Mouse (Mus musculus) hematopoietic stem cell, adult 5-6 weeks (primary cell): ENCODE results near the gene Rgma. TPM values are rescaled to one million over a fixed set of nuclear protein-coding genes. Genes with fewer than 3 reads are reported as not detected.

ENCODE experiments used
- ATAC-seq, 2 experiments: fragments of 125-278 bp in 1 of 2; replicated peaks in 1 of 2; 2 replicates each; pipeline ENCODE4 v1.8.0; 2016 to 2017; ENCODE audit warnings: inconsistent platforms in 2 of 2, mild to moderate bottlenecking in 2 of 2, moderate number of reproducible peaks in 2 of 2, low read depth in 1 of 2, moderate TSS enrichment in 1 of 2; ENCODE audit not compliant: low FRiP score in 2 of 2, poor library complexity in 2 of 2, severe bottlenecking in 2 of 2, insufficient read depth in 1 of 2, low TSS enrichment in 1 of 2
- total RNA-seq: library from RNA; stranded (forward); fragments of 172-1452, 232-1000 nt; gene quantifications from 2 replicates; pipeline ENCODE4 v1.2.3, GENCODE M21; 2017

The Rgma gene
- total RNA-seq, 1 experiment from 2014 or later = not detected

DNA sequence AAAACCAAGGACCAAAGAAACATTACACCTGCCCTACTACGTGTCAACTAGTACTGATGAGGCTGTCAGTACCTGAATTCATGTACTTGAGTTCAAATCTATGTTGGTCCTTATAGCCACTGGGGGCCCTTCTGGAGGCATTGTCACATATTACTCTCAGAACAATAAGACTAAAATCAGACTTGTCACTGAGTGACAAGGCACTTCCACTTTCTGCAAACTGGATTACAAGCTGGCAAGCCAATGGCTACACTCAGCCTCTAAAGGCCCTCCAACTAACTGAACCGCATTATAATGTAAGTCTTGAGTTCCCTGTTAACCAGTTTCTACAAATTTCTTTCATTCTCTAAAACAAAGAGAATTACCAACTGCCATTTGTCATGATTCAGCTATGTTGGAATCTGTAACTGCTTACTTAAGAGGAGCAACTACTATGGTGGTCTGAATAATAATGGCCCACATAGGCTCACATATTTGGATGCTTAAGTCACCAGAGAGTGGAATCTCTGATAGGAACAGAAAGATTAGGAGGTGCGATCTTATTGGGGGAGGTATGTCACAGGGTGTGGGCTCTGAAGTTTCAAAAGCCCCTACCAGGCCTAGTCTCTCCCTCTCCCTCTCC lies 77.0 kb downstream of the Rgma start:
- no peak for ATAC-seq

DNA sequence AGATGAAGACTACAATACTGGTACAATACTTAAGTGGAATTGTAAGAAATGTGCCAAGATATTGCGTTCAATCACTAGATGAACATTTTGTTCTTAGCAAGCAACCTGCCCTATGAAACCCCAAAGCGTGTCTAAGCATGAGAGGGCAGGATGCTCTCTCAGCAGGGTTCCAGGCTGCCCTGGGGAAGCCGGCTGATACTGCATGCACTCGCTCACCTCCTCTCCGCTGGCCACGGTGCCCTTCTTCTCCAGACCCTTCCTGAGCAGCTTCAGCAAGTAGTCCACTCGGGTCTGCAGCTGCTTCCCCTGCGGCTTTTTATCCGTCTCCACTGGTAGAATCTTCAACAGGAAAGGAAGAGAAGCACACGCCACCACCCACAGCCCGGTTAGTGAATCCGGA lies 78.8 kb downstream of the Rgma start:
- no peak for ATAC-seq

DNA sequence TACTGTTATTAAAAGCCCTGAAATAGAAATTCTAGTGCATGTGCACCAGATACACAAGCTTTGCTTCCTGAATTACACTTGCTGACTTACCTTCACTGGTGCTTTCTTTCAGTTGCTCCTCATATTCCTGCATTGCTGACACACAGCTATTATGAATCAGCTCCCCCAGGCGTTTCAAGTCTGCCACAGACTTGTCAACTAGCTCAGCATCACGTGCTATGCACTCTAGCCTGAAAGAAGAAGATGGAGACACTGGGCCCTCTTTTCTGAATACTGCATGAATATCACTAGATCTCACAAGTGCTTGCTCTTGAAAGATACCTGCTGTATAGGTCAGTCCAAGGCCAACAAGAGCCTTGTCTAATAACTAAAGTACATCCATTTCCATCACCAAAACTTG lies 88.2 kb downstream of the Rgma start:
- ATAC-seq = no peak

- no peak for ATAC-seq
These were observed 92.4 kb downstream of the Rgma start for GRCm38 (mm10) chr7:73467741-73468140.

Other genes with a start within 250 kb of the Rgma start
- gene Chd2, start 166.3 kb downstream of the Rgma start, total RNA-seq = 193 and 245 TPM in 2 replicates